Mouse (Mus musculus): ENCODE data around the gene Nfe2l3.

DNA sequence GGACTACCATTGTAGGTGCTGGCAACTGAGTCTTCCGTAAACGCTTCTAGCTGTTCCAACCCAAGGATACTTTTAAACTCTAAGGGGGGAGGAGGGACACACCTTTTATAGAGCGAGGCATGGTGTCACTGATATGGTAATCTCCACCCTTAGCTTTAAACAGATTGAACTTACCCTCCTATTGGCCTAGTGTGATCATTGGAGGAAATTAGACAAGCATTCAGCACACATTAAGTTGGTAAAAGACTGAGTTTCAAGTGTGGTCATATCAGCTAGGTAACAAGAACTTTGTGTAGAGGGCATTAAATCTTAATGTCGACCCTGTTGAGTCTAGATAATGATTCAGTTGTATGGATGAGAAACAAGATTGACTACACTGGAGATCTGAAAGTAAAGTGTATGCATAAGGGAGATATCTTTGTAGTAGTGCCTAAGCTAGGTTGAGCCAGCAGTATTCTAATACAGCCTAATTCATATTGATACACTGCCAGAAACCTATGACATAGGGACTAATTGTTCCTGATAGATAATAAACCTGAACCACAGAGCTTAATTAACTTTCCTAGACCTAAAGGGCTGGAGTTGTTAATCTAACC lies 46.8 kb downstream of the Nfe2l3 start:
- no peak for TF ChIP-seq CTCF (conservative IDR thresholded peaks at IDR 0.05; ENCODE audit: low read length)
- no peak for TF ChIP-seq POU5F1 (IDR thresholded peaks at IDR 0.05; ENCODE audit: borderline replicate concordance, low read length)

Data from E14TG2a.4 (cell line).